28 mouse cellular contexts compared by ENCODE assay signal in genomic region chr6:34066790-34067189, GRCm38 (mm10). TPM values are rescaled to one million over a fixed set of nuclear protein-coding genes. Genes with fewer than 3 reads are reported as not detected.
"Had no signal": no experiment of that assay in that cellular context is flagged by ENCODE, and none has a peak within 500 bp of the region (broad histone marks: within the 10 kb centered on the region; RNA-seq: fewer than 3 reads in every experiment).

No protein-coding gene starts in this region.

- DNase-seq: cerebellum, adult 2 months; cerebellum, adult 8-10 months; cerebellum, adult 9-10 months; cerebellum, adult 9-11 months; cerebellum, postnatal 10 days; cerebellum, postnatal 14 days; cerebellum, postnatal 25 days; cerebellum, postnatal 36 days; embryo, embryonic 11 days; forebrain, postnatal 0 days; gastrocnemius, adult 2 months; gastrocnemius, postnatal 10 days; gastrocnemius, postnatal 14 days; gastrocnemius, postnatal 25 days; gastrocnemius, postnatal 36 days; heart, adult 18-20 months; heart, adult 2 months had no signal

- H3K27me3 ChIP-seq: embryonic facial prominence, embryonic 12.5 days; embryonic facial prominence, embryonic 13.5 days; embryonic facial prominence, embryonic 15.5 days; forebrain, embryonic 12.5 days; forebrain, embryonic 13.5 days; forebrain, embryonic 15.5 days had no signal

- H3K4me1 ChIP-seq: embryonic facial prominence, embryonic 12.5 days; embryonic facial prominence, embryonic 13.5 days; embryonic facial prominence, embryonic 15.5 days had no signal

- H3K4me2 ChIP-seq: embryonic facial prominence, embryonic 12.5 days; embryonic facial prominence, embryonic 13.5 days; embryonic facial prominence, embryonic 15.5 days; forebrain, embryonic 12.5 days; forebrain, embryonic 13.5 days; forebrain, embryonic 15.5 days had no signal

- H3K9ac ChIP-seq: embryonic facial prominence, embryonic 12.5 days; embryonic facial prominence, embryonic 13.5 days; embryonic facial prominence, embryonic 15.5 days; forebrain, embryonic 12.5 days; forebrain, embryonic 13.5 days; forebrain, embryonic 15.5 days; forebrain, postnatal 0 days had no signal

- H3K27ac ChIP-seq: embryonic facial prominence, embryonic 10.5 days; embryonic facial prominence, embryonic 12.5 days; embryonic facial prominence, embryonic 13.5 days; embryonic facial prominence, embryonic 15.5 days; forebrain, embryonic 10.5 days; forebrain, embryonic 12.5 days; forebrain, embryonic 13.5 days; forebrain, embryonic 15.5 days; gastrocnemius, adult 2 months; heart, adult 2 months had no signal

- ATAC-seq: forebrain, embryonic 13.5 days; forebrain, embryonic 14.5 days; forebrain, embryonic 15.5 days; forebrain, embryonic 16.5 days; forebrain, postnatal 0 days had no signal

- H3K9me3 ChIP-seq: embryonic facial prominence, embryonic 10.5 days; embryonic facial prominence, embryonic 12.5 days; embryonic facial prominence, embryonic 13.5 days; embryonic facial prominence, embryonic 15.5 days; forebrain, embryonic 10.5 days; forebrain, embryonic 12.5 days; forebrain, embryonic 13.5 days; forebrain, embryonic 15.5 days had no signal

- H3K4me3 ChIP-seq: embryonic facial prominence, embryonic 10.5 days; embryonic facial prominence, embryonic 12.5 days; embryonic facial prominence, embryonic 13.5 days; embryonic facial prominence, embryonic 15.5 days; erythroblast, embryonic 14.5 days; forebrain, embryonic 10.5 days; forebrain, embryonic 12.5 days; forebrain, embryonic 13.5 days; forebrain, embryonic 15.5 days; gastrocnemius, adult 2 months; heart, adult 2 months had no signal

- H3K36me3 ChIP-seq: embryonic facial prominence, embryonic 10.5 days; embryonic facial prominence, embryonic 12.5 days; embryonic facial prominence, embryonic 13.5 days; embryonic facial prominence, embryonic 15.5 days; forebrain, embryonic 10.5 days; forebrain, embryonic 12.5 days; forebrain, embryonic 15.5 days had no signal

RNA-seq across cellular contexts. Expression of gene Lrguk, which starts 37.5 kb away (rescaled TPM):
- polyA plus RNA-seq: erythroblast, embryonic 14.5 days had no signal
